Mouse (Mus musculus) hindbrain, postnatal 0 days (tissue): Measurements from ENCODE around the gene Pnlip. TPM values are rescaled to one million over a fixed set of nuclear protein-coding genes. Genes with fewer than 3 reads are reported as not detected.

ENCODE experiments used
- ATAC-seq: fragments of 200-750 bp; cut with Nextera tagmentation; 2 replicates; pipeline ENCODE4 v1.8.0; 2017; ENCODE audit warnings: mild to moderate bottlenecking, moderate TSS enrichment, moderate library complexity
- DNase-seq: peaks from one replicate; pipeline ENCODE4 v3.0.0-alpha.2; 2015; ENCODE audit warnings: low spot score
- H3K27ac ChIP-seq: fragments of 300-500 bp; sonication (generic); 2 replicates; pipeline ENCODE4 v1.5.1; 2014; ENCODE audit warnings: mild to moderate bottlenecking
- H3K27me3 ChIP-seq: fragments of 300-500 bp; sonication (generic); 2 replicates; pipeline ENCODE4 v1.6.1; 2014; ENCODE audit warnings: low read length, mixed read lengths; ENCODE audit not compliant: insufficient read depth
- H3K36me3 ChIP-seq: fragments of 300-500 bp; sonication (generic); 2 replicates; pipeline ENCODE4 v1.6.1; 2014; ENCODE audit warnings: low read length, mixed read lengths; ENCODE audit not compliant: insufficient read depth
- H3K4me1 ChIP-seq: fragments of 300-500 bp; sonication (generic); 2 replicates; pipeline ENCODE4 v1.6.1; 2014; ENCODE audit warnings: antibody characterized with exemption, low read length, mixed read lengths; ENCODE audit not compliant: insufficient read depth
- H3K4me2 ChIP-seq: fragments of 300-500 bp; sonication (generic); 2 replicates; pipeline ENCODE4 v1.6.1; 2014; ENCODE audit warnings: low read depth, mild to moderate bottlenecking, low read length, moderate library complexity, mixed read lengths
- H3K4me3 ChIP-seq: fragments of 300-500 bp; sonication (generic); 2 replicates; pipeline ENCODE4 v1.5.1; 2014; ENCODE audit warnings: low read length
- H3K9ac ChIP-seq: fragments of 300-500 bp; sonication (generic); replicated peaks from 2 replicates; pipeline ENCODE4 v1.6.1; 2014; ENCODE audit warnings: mild to moderate bottlenecking, low read length, moderate library complexity, mixed read lengths
- H3K9me3 ChIP-seq: fragments of 300-500 bp; sonication (generic); 2 replicates; pipeline ENCODE4 v1.6.1; 2016; ENCODE audit warnings: low read length, mixed read lengths
- CTCF ChIP-seq: IDR thresholded peaks from 2 replicates; pipeline ENCODE4 v1.5.1; 2016; ENCODE audit warnings: antibody characterized with exemption, control low read depth, low read depth
- WGBS: fragments of 180-500 bp; shearing (Covaris S2); extraction: QIAGEN DNeasy Blood & Tissue Kit; methylation state at CpG from one replicate; pipeline ENCODE4 v1.1.7; 2014; 5-methylcytosine and 5-hydroxymethylcytosine counted together
- polyA plus RNA-seq: library from polyadenylated mRNA; unstranded; fragments of >200 nt; fragmentation: Nextera tagmentation; extraction: Ambion mirVana; gene quantifications from 2 replicates; pipeline ENCODE4 v1.2.1, GENCODE M21; 2015
- total RNA-seq: library from RNA; depleted of rRNA; stranded (reverse); fragments of >200 nt; gene quantifications from 2 replicates; pipeline ENCODE4 v1.2.3, GENCODE M21; 2014

The Pnlip gene
- total and polyA plus RNA-seq, 2 experiments from 2014 or later, result 1.3 to 1.4 TPM

DNA sequence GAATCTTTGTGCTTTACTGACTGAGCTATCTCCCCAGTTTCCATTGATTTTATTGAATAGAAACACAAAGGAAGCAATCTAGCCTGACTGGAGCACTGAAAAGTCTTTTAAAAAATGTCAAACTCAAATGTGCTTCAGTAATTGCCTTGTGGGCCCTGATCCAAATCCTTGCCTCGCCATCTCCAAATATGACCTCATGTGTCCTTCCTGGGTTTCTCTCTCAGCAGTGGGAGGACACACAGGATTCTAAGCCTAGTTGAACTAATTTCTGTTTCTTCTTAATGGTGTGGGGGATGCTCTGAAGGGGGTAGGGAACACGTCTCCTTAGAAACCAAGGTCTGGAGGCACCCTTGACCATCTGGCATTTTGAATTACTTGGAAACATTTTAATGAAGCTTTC lies 22.3 kb downstream of the Pnlip start:
- Histone ChIP-seq H3K9ac (no peak overlapping the region), H3K4me2 (no peak overlapping the region), H3K27ac (no peak overlapping the region), H3K36me3 (no peaks in the 10 kb centered on the region), H3K4me3 (no peak overlapping the region), H3K27me3 (no peaks in the 10 kb centered on the region), H3K9me3 (no peaks in the 10 kb centered on the region), H3K4me1 (no peaks in the 10 kb centered on the region)
- ATAC-seq (0 out of 2 replicates have a peak, but pooled peaks have one; percentile 45), DNase-seq (peak; percentile 57)
- TF ChIP-seq CTCF, result no peak
- 14% methylated on average over 2 of the region's 2 CpGs for WGBS

DNA sequence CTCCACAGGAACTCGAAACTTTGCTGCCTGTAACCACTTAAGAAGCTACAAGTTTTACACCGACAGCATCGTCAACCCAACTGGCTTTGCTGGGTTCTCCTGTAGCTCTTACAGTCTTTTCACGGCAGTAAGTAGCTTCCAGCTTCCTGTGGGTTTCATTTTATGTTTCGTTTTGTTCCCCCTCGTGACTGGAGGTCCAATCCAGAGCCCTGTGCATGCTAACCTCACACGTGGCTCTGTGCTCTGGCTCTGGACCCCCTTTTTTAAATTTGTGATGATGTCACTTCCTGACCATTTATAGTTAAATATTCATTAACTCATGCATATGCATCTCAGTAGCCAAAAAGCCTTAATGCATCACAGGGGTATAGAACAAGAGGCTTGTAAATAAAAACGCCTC lies 24.8 kb downstream of the Pnlip start:
- no peak overlapping the region for H3K4me3 ChIP-seq
- H3K27ac ChIP-seq, result no peak overlapping the region
- H3K9me3 ChIP-seq, result no peaks in the 10 kb centered on the region
- TF ChIP-seq CTCF, result no peak
- H3K36me3 ChIP-seq, result no peaks in the 10 kb centered on the region
- DNase-seq (no peak), ATAC-seq (no peak)
- H3K4me1 ChIP-seq, result no peaks in the 10 kb centered on the region
- WGBS, result 72% methylated on average over 8 of the region's 8 CpGs
- no peaks in the 10 kb centered on the region for H3K27me3 ChIP-seq
- no peak overlapping the region for H3K4me2 ChIP-seq
- H3K9ac ChIP-seq, result no peak overlapping the region

DNA sequence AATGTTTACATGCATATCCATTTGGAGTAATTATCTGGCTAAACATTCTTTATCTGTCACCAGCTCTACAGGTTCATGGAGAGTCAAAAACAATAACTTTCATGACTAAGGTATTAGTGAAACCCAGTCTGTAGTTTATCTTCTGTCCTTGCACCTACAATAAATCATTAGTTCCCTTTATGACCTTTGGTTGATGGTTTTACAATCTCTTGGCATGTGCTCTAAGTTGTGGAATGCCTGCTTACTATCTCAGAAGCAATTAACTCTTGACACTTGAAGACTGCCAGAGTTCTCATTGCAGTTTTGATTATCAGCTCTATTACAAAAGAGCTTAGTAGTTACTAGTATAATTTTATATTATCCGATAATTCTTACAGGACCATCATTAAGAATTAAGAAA lies 36.6 kb downstream of the Pnlip start:
- DNase-seq (no peak), ATAC-seq (no peak)
- H3K9ac ChIP-seq, result no peak overlapping the region
- no peak overlapping the region for H3K27ac ChIP-seq
- no peaks in the 10 kb centered on the region for H3K27me3 ChIP-seq
- no peaks in the 10 kb centered on the region for H3K9me3 ChIP-seq
- no peak overlapping the region for H3K4me2 ChIP-seq
- WGBS, result 93% methylated on average over 1 of the region's 1 CpGs
- no peaks in the 10 kb centered on the region for H3K36me3 ChIP-seq
- H3K4me1 ChIP-seq, result no peaks in the 10 kb centered on the region
- TF ChIP-seq CTCF, result no peak
- H3K4me3 ChIP-seq, result no peak overlapping the region

DNA sequence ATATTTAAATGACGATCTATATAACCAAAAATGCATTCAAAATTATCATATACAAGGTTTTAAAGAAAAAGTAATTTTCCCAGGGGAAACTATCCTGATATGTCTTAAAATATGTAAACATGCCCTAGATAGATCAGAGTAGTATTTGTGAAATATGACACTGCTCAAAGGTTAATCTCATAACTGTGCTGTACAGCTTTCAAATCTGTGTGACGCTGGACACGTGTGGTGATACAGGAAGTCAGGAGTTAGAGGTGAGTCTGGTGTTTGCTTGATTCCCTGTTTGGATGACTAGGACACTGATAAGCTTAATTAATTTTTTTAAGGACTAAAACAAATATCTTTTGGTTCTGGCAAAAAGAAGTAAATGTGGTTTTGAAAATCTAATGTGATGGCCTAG lies 43.0 kb downstream of the Pnlip start:
- no peaks in the 10 kb centered on the region for H3K4me1 ChIP-seq
- H3K9ac ChIP-seq, result no peak overlapping the region
- no peaks in the 10 kb centered on the region for H3K27me3 ChIP-seq
- TF ChIP-seq CTCF, result no peak
- H3K36me3 ChIP-seq, result no peaks in the 10 kb centered on the region
- DNase-seq (no peak), ATAC-seq (no peak)
- no peak overlapping the region for H3K4me2 ChIP-seq
- H3K9me3 ChIP-seq, result no peaks in the 10 kb centered on the region
- 94% methylated on average over 3 of the region's 3 CpGs for WGBS
- H3K27ac ChIP-seq, result no peak overlapping the region
- H3K4me3 ChIP-seq, result no peak overlapping the region

DNA sequence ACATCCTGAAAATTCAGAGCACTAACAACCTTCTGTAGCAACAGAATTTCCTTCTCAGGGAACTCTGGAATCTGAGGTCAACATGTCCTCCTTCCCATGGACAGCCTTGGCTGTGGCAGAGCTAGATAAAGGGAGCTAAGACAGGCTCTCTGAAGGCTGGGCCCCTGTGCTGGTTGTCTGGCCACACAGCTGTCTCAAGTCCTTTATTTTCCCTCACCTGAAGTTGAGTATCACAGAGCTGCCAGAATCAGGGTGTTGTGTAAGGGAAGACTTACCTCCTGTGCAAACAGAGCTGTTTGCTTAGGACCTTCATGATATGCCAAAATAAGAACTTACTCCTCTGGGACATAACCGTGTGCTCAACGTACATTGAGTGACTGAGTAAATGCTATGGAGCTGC lies 43.9 kb downstream of the Pnlip start:
- no peaks in the 10 kb centered on the region for H3K36me3 ChIP-seq
- no peak overlapping the region for H3K27ac ChIP-seq
- DNase-seq, result no peak
- H3K9me3 ChIP-seq, result no peaks in the 10 kb centered on the region
- 80% methylated on average over 2 of the region's 2 CpGs for WGBS
- no peak for ATAC-seq
- no peak overlapping the region for H3K4me2 ChIP-seq
- no peak overlapping the region for H3K9ac ChIP-seq
- H3K4me3 ChIP-seq, result no peak overlapping the region
- TF ChIP-seq CTCF, result no peak
- H3K4me1 ChIP-seq, result no peaks in the 10 kb centered on the region
- H3K27me3 ChIP-seq, result no peaks in the 10 kb centered on the region

DNA sequence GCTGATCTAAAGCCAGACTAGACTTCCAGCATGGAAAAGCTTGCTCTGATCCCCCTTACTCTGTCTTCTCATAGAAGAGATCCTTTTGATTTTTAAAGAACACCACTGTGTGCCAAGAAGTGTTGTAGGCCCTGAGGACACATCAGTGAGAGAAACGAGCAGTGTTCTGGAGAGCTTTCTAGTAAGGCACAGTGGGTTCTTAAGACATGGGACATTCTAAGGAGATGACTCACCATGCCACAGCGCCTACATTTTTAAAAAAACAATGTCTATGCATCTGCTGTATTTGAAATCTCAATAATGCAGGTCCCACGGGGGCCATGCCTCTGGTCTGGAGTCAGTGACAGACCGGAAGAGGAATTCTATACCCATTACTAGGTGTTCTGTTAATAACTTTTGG lies 52.3 kb downstream of the Pnlip start:
- H3K9me3 ChIP-seq, result no peaks in the 10 kb centered on the region
- no peaks in the 10 kb centered on the region for H3K36me3 ChIP-seq
- H3K4me3 ChIP-seq, result no peak overlapping the region
- DNase-seq (no peak), ATAC-seq (no peak)
- no peak overlapping the region for H3K27ac ChIP-seq
- H3K9ac ChIP-seq, result no peak overlapping the region
- no peak overlapping the region for H3K4me2 ChIP-seq
- H3K4me1 ChIP-seq, result no peaks in the 10 kb centered on the region
- 83% methylated on average over 4 of the region's 4 CpGs for WGBS
- no peaks in the 10 kb centered on the region for H3K27me3 ChIP-seq
- TF ChIP-seq CTCF, result no peak

DNA sequence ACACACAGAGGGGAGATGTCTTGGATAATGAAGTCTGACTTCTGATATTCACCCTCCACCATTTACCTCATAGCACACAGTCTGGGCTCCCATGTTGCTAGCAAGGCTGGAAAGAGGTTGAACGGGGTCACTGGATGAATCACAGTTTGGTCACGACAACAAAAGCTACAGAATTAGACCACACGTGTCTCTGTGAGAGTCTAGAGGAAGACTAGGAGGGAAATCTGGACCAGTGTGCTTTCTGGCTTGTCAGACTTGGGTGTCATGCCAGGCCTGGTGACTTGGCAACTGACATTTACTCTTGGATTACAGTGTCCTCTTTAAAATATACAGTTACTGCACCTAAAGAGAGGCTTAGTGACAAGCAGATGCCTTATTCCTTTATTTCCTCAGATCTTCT lies 56.3 kb downstream of the Pnlip start:
- no peak overlapping the region for H3K4me3 ChIP-seq
- no peaks in the 10 kb centered on the region for H3K9me3 ChIP-seq
- no peaks in the 10 kb centered on the region for H3K27me3 ChIP-seq
- DNase-seq (no peak), ATAC-seq (no peak)
- whole genome bisulfite sequencing, result 63% methylated on average over 3 of the region's 3 CpGs
- no peaks in the 10 kb centered on the region for H3K36me3 ChIP-seq
- H3K27ac ChIP-seq, result no peak overlapping the region
- H3K4me2 ChIP-seq, result no peak overlapping the region
- no peaks in the 10 kb centered on the region for H3K4me1 ChIP-seq
- H3K9ac ChIP-seq, result no peak overlapping the region
- no peak for TF ChIP-seq CTCF
